In genomic region chr14:20165413-20165812, GRCm38 (mm10) we compare ENCODE assay signal across 9 mouse cellular contexts. TPM values are rescaled to one million over a fixed set of nuclear protein-coding genes. Genes with fewer than 3 reads are reported as not detected.
A peak's percentile ranks its signal among the peaks of the same experiment; 100 is the strongest.
DNase-seq lines count a peak whose midpoint lies in the region; ATAC-seq and TF ChIP-seq lines count a peak whose summit lies in the region.
"Had no signal": no experiment of that assay in that cellular context is flagged by ENCODE, and none has a peak within 500 bp of the region (broad histone marks: within the 10 kb centered on the region; RNA-seq: fewer than 3 reads in every experiment).

No protein-coding gene starts in this region.

- TF ChIP-seq EP300 in lung, postnatal 0 days (IDR thresholded peaks at IDR 0.05), result no peak

- H3K27ac ChIP-seq in heart, embryonic 13.5 days (replicated peaks), result no peak overlapping the region; the same call in 1 of the 2 replicates
- H3K27ac ChIP-seq in kidney, embryonic 15.5 days, result peak overlapping the region; percentile 61
- H3K27ac ChIP-seq in lung, postnatal 0 days (ENCODE audit: low read length), result no peak overlapping the region
- H3K27ac ChIP-seq: forebrain, embryonic 15.5 days had no signal

- 52% methylated on average over 1 of the region's 1 CpGs for WGBS in heart, embryonic 13.5 days
- WGBS in kidney, embryonic 15.5 days, result 24% methylated on average over 1 of the region's 1 CpGs
- WGBS in lung, postnatal 0 days, result 46% methylated on average over 1 of the region's 1 CpGs

- H3K9ac ChIP-seq in heart, embryonic 13.5 days, result no peak overlapping the region
- no peak overlapping the region for H3K9ac ChIP-seq in kidney, embryonic 15.5 days
- H3K9ac ChIP-seq in lung, postnatal 0 days (replicated peaks; ENCODE audit: low read depth), result no peak overlapping the region
- H3K9ac ChIP-seq: forebrain, embryonic 15.5 days had no signal

- H3K4me1 ChIP-seq in heart, embryonic 13.5 days, result peaks cover 29% of the 10 kb centered on the region
- peaks cover 81% of the 10 kb centered on the region for H3K4me1 ChIP-seq in kidney, embryonic 15.5 days
- H3K4me1 ChIP-seq in lung, postnatal 0 days (ENCODE audit: insufficient read depth, low read depth, low read length), result peaks cover 26% of the 10 kb centered on the region; the same call in 1 of the 2 replicates

- 0 out of 2 replicates have a peak, but pooled peaks cover 3% of the 10 kb centered on the region for H3K27me3 ChIP-seq in heart, embryonic 13.5 days (replicated peaks)
- H3K27me3 ChIP-seq in kidney, embryonic 15.5 days, result no peaks in the 10 kb centered on the region
- no peaks in the 10 kb centered on the region for H3K27me3 ChIP-seq in lung, postnatal 0 days (replicated peaks; ENCODE audit: insufficient read depth, low read length)
- H3K27me3 ChIP-seq: forebrain, embryonic 15.5 days had no signal

- DNase-seq in heart, adult 18-20 months, result peak; percentile 36 to 52
- DNase-seq in heart, adult 8-10 months (ENCODE audit: low spot score), result no peak
- DNase-seq in lung, postnatal 0 days (ENCODE audit: low spot score), result peak; percentile 48
- DNase-seq in MN1 (ENCODE audit: low spot score), result no peak
- no peak for DNase-seq in frontal cortex, postnatal 10 days (ENCODE audit: low spot score in 2 of 2)

- TF ChIP-seq CTCF in lung, postnatal 0 days (IDR thresholded peaks at IDR 0.05), result no peak

- no peak overlapping the region for H3K4me2 ChIP-seq in heart, embryonic 13.5 days
- no peak overlapping the region for H3K4me2 ChIP-seq in kidney, embryonic 15.5 days
- no peak overlapping the region for H3K4me2 ChIP-seq in lung, postnatal 0 days (replicated peaks; ENCODE audit: low read depth, low read length)
- H3K4me2 ChIP-seq: forebrain, embryonic 15.5 days had no signal

- H3K36me3 ChIP-seq in heart, embryonic 13.5 days, result no peaks in the 10 kb centered on the region
- H3K36me3 ChIP-seq in kidney, embryonic 15.5 days, result no peaks in the 10 kb centered on the region
- H3K36me3 ChIP-seq in lung, postnatal 0 days (ENCODE audit: insufficient read depth, low read length), result no peaks in the 10 kb centered on the region
- H3K36me3 ChIP-seq: forebrain, embryonic 15.5 days had no signal

- no peak overlapping the region for H3K4me3 ChIP-seq in heart, embryonic 13.5 days
- H3K4me3 ChIP-seq in kidney, embryonic 15.5 days (replicated peaks), result no peak overlapping the region
- no peak overlapping the region for H3K4me3 ChIP-seq in lung, postnatal 0 days (ENCODE audit: low read depth, low read length)
- H3K4me3 ChIP-seq: forebrain, embryonic 15.5 days had no signal

- ATAC-seq in heart, embryonic 13.5 days (ENCODE audit: extremely low read depth, insufficient number of reproducible peaks, low FRiP score, low TSS enrichment), result peak; percentile 40; the same call in 1 of the 2 replicates
- ATAC-seq in kidney, embryonic 15.5 days (replicated peaks; ENCODE audit: low FRiP score), result peak; percentile 38
- ATAC-seq in lung, postnatal 0 days, result peak; percentile 68
- no peak for ATAC-seq in inflammation-experienced regulatory T-cells, adult 6 months
- ATAC-seq: forebrain, embryonic 15.5 days had no signal

- no peaks in the 10 kb centered on the region for H3K9me3 ChIP-seq in heart, embryonic 13.5 days
- H3K9me3 ChIP-seq in kidney, embryonic 15.5 days (replicated peaks), result no peaks in the 10 kb centered on the region
- no peaks in the 10 kb centered on the region for H3K9me3 ChIP-seq in lung, postnatal 0 days (ENCODE audit: low read length)
- H3K9me3 ChIP-seq: forebrain, embryonic 15.5 days had no signal

RNA-seq across cellular contexts. Expression of gene Kcnk5, which starts 16.2 kb away (rescaled TPM):
- total RNA-seq in heart, adult 18-20 months (2021), result under 1 TPM; 0.69 to 0.95 TPM
- 1 to 10 TPM in 1 of 4 experiments, under 1 TPM in 3; 0.52 to 1.3 (median 0.75) TPM for total RNA-seq in heart, adult 8-10 months (2022)
- 3.0 and 3.1 TPM in 2 replicates for polyA plus RNA-seq in heart, embryonic 13.5 days (2015; fragmentation: Nextera tagmentation; extraction: Ambion mirVana)
- polyA plus RNA-seq in kidney, embryonic 15.5 days (2015; fragmentation: Nextera tagmentation; extraction: Ambion mirVana), result 15.8 and 17.3 TPM in 2 replicates
- 4.5 and 5.2 TPM in 2 replicates for polyA plus RNA-seq in lung, postnatal 0 days (2015; fragmentation: Nextera tagmentation; extraction: Ambion mirVana)
- 1 to 10 TPM; 4.2 to 7.5 (median 5.4) TPM for polyA plus RNA-seq in inflammation-experienced regulatory T-cells, adult 6 months (2017; shearing (Covaris generic))

RNA-seq across cellular contexts. Expression of gene Saysd1, which starts 27.1 kb away (rescaled TPM):
- 1 to 10 TPM; 3.5 to 3.6 TPM for total RNA-seq in heart, adult 18-20 months (2021)
- total RNA-seq in heart, adult 8-10 months (2022), result 1 to 10 TPM; 2.6 to 3.2 (median 2.7) TPM
- polyA plus RNA-seq in heart, embryonic 13.5 days (2015; fragmentation: Nextera tagmentation; extraction: Ambion mirVana), result 8.0 and 9.9 TPM in 2 replicates
- polyA plus RNA-seq in kidney, embryonic 15.5 days (2015; fragmentation: Nextera tagmentation; extraction: Ambion mirVana), result 11.1 and 12.3 TPM in 2 replicates
- polyA plus RNA-seq in lung, postnatal 0 days (2015; fragmentation: Nextera tagmentation; extraction: Ambion mirVana), result 18.6 and 18.9 TPM in 2 replicates
- polyA plus RNA-seq in inflammation-experienced regulatory T-cells, adult 6 months (2017; shearing (Covaris generic)), result 10 to 100 TPM; 21.3 to 40.2 (median 21.6) TPM

Comparison
In these comparisons a context has a peak if more than half of its experiments do, and no peak if none do; other contexts are left out.
1. DNase-seq: peak in heart, adult 18-20 months (2 of 2) and lung, postnatal 0 days (single experiment); none in heart, adult 8-10 months (single experiment), MN1 (single experiment) and frontal cortex, postnatal 10 days (0 of 2).